Mouse (Mus musculus): ENCODE data around the gene Tcf20. TPM values are rescaled to one million over a fixed set of nuclear protein-coding genes. Genes with fewer than 3 reads are reported as not detected.
A peak's percentile ranks its signal among the peaks of the same experiment; 100 is the strongest.

Gene Tcf20
- polyA plus RNA-seq, 1 experiment from 2014 or later: 10.9 TPM

GRCm38 (mm10) chr15:82992911-82993310 is 5.2 kb upstream of the Tcf20 start:
- WGBS: 64% methylated on average over 9 of the region's 9 CpGs
- TF ChIP-seq CTCF (IDR thresholded peaks at IDR 0.05; ENCODE audit: low read depth): no peak
- no peak overlapping the region for H3K9ac ChIP-seq
- no peak for DNase-seq
- H3K27me3 ChIP-seq (ENCODE audit: insufficient read depth, low read length): 0 out of 2 replicates have a peak, but pooled peaks cover 3% of the 10 kb centered on the region
- no peaks in the 10 kb centered on the region for H3K36me3 ChIP-seq (ENCODE audit: insufficient read depth)
- no peak overlapping the region for H3K4me2 ChIP-seq
- ATAC-seq (ENCODE audit: insufficient read depth): no peak
- H3K4me3 ChIP-seq (ENCODE audit: low read depth, low read length): no peak overlapping the region
- H3K9me3 ChIP-seq (ENCODE audit: low read depth, low read length): no peaks in the 10 kb centered on the region
- peaks cover 8% of the 10 kb centered on the region; the same call in 1 of the 2 replicates for H3K4me1 ChIP-seq (ENCODE audit: insufficient read depth)
- no peak overlapping the region for H3K27ac ChIP-seq (ENCODE audit: low read depth)

- Histone ChIP-seq H3K9ac (no peak overlapping the region), H3K27me3 (ENCODE audit: insufficient read depth, low read length) (0 out of 2 replicates have a peak, but pooled peaks cover 4% of the 10 kb centered on the region), H3K4me1 (ENCODE audit: insufficient read depth) (peaks cover 9% of the 10 kb centered on the region; the same call in 1 of the 2 replicates), H3K27ac (ENCODE audit: low read depth) (no peak overlapping the region), H3K4me3 (ENCODE audit: low read depth, low read length) (no peak overlapping the region), H3K9me3 (ENCODE audit: low read depth, low read length) (no peaks in the 10 kb centered on the region), H3K36me3 (ENCODE audit: insufficient read depth) (no peaks in the 10 kb centered on the region), H3K4me2 (no peak overlapping the region)
- ATAC-seq (ENCODE audit: insufficient read depth): no peak
- WGBS: 79% methylated on average over 13 of the region's 13 CpGs
- TF ChIP-seq CTCF (IDR thresholded peaks at IDR 0.05; ENCODE audit: low read depth): no peak
- DNase-seq: no peak
Observed at GRCm38 (mm10) chr15:82992079-82992783, 4.6 kb upstream of the Tcf20 start.

GRCm38 (mm10) chr15:82989190-82989704 is 1.6 kb upstream of the Tcf20 start:
- H3K9ac ChIP-seq: no peak overlapping the region
- WGBS: 72% methylated on average over 6 of the region's 6 CpGs
- H3K27ac ChIP-seq (ENCODE audit: low read depth): no peak overlapping the region
- no peak overlapping the region for H3K4me2 ChIP-seq
- H3K36me3 ChIP-seq (ENCODE audit: insufficient read depth): no peaks in the 10 kb centered on the region
- DNase-seq: no peak
- TF ChIP-seq CTCF (IDR thresholded peaks at IDR 0.05; ENCODE audit: low read depth): no peak
- H3K27me3 ChIP-seq (ENCODE audit: insufficient read depth, low read length): peaks cover 20% of the 10 kb centered on the region
- no peaks in the 10 kb centered on the region for H3K9me3 ChIP-seq (ENCODE audit: low read depth, low read length)
- H3K4me1 ChIP-seq (ENCODE audit: insufficient read depth): 0 out of 2 replicates have a peak, but pooled peaks cover 5% of the 10 kb centered on the region
- no peak for ATAC-seq (ENCODE audit: insufficient read depth)
- no peak overlapping the region for H3K4me3 ChIP-seq (ENCODE audit: low read depth, low read length)

- Histone ChIP-seq H3K27ac (ENCODE audit: low read depth) (no peak overlapping the region), H3K27me3 (ENCODE audit: insufficient read depth, low read length) (peaks cover 20% of the 10 kb centered on the region), H3K9me3 (ENCODE audit: low read depth, low read length) (no peaks in the 10 kb centered on the region), H3K4me1 (ENCODE audit: insufficient read depth) (peaks cover 13% of the 10 kb centered on the region), H3K36me3 (ENCODE audit: insufficient read depth) (no peaks in the 10 kb centered on the region), H3K4me3 (ENCODE audit: low read depth, low read length) (peak overlapping the region; percentile 38), H3K4me2 (peak overlapping the region; percentile 79), H3K9ac (peak overlapping the region; percentile 41; the same call in 1 of the 2 replicates)
- no peak for TF ChIP-seq CTCF (IDR thresholded peaks at IDR 0.05; ENCODE audit: low read depth)
- ATAC-seq (ENCODE audit: insufficient read depth): peak; percentile 16; the same call in 1 of the 2 replicates
- no peak for DNase-seq
- under 1% methylated on average over 38 of the region's 38 CpGs for WGBS
Observed at GRCm38 (mm10) chr15:82987014-82987731, 499 bp downstream of the Tcf20 start.

GRCm38 (mm10) chr15:82984574-82984973 is 3.1 kb downstream of the Tcf20 start:
- Histone ChIP-seq H3K4me2 (no peak overlapping the region), H3K9ac (no peak overlapping the region), H3K9me3 (ENCODE audit: low read depth, low read length) (no peaks in the 10 kb centered on the region), H3K27ac (ENCODE audit: low read depth) (no peak overlapping the region), H3K4me1 (ENCODE audit: insufficient read depth) (peaks cover 19% of the 10 kb centered on the region), H3K4me3 (ENCODE audit: low read depth, low read length) (no peak overlapping the region), H3K36me3 (ENCODE audit: insufficient read depth) (no peaks in the 10 kb centered on the region), H3K27me3 (ENCODE audit: insufficient read depth, low read length) (peaks cover 20% of the 10 kb centered on the region)
- ATAC-seq (ENCODE audit: insufficient read depth): no peak
- no peak for DNase-seq
- TF ChIP-seq CTCF (IDR thresholded peaks at IDR 0.05; ENCODE audit: low read depth): no peak
- 59% methylated on average over 7 of the region's 7 CpGs for WGBS

- H3K4me3 ChIP-seq (ENCODE audit: low read depth, low read length): no peak overlapping the region
- no peak overlapping the region for H3K4me2 ChIP-seq
- H3K9me3 ChIP-seq (ENCODE audit: low read depth, low read length): no peaks in the 10 kb centered on the region
- TF ChIP-seq CTCF (IDR thresholded peaks at IDR 0.05; ENCODE audit: low read depth): no peak
- ATAC-seq (ENCODE audit: insufficient read depth) (no peak), DNase-seq (no peak)
- H3K9ac ChIP-seq: no peak overlapping the region
- 43% methylated on average over 4 of the region's 4 CpGs for WGBS
- H3K27me3 ChIP-seq (ENCODE audit: insufficient read depth, low read length): peaks cover 18% of the 10 kb centered on the region
- no peaks in the 10 kb centered on the region for H3K36me3 ChIP-seq (ENCODE audit: insufficient read depth)
- H3K4me1 ChIP-seq (ENCODE audit: insufficient read depth): peaks cover 19% of the 10 kb centered on the region
- no peak overlapping the region for H3K27ac ChIP-seq (ENCODE audit: low read depth)
Observed at GRCm38 (mm10) chr15:82984097-82984496, 3.6 kb downstream of the Tcf20 start.
